Mouse (Mus musculus): ENCODE data around the gene B3gnt8. TPM values are rescaled to one million over a fixed set of nuclear protein-coding genes. Genes with fewer than 3 reads are reported as not detected.
A peak's percentile ranks its signal among the peaks of the same experiment; 100 is the strongest.

Gene B3gnt8
- polyA plus RNA-seq, 1 experiment from 2014 or later = 0.67 TPM

DNA sequence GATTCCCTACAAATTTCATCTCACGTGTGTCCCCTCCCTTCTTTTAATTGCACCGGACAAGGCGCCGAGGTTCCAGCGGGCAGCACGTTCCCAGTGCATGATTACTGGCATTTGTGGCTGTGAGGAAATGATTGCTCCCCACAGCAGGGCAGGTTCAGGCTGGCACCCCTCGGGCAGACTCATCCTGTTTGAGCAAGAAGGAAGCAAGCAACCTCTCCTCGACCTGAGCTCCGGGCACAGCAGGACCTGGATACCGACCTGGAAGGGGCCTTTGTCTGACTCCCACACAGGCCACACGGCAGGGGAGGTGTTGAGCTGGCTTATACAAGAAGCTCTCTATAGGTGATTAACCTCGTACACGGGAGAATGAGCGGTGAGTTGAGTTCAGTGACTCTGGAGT lies 18.6 kb downstream of the B3gnt8 start:
- H3K4me1 ChIP-seq = no peaks in the 10 kb centered on the region
- no peak overlapping the region for H3K27ac ChIP-seq
- no peak overlapping the region for H3K9ac ChIP-seq
- peaks cover 15% of the 10 kb centered on the region; the same call in 1 of the 2 replicates for H3K36me3 ChIP-seq (ENCODE audit: poor library complexity, severe bottlenecking)
- ATAC-seq = no peak
- no peaks in the 10 kb centered on the region for H3K9me3 ChIP-seq (replicated peaks)
- WGBS = 33% methylated on average over 14 of the region's 14 CpGs
- no peaks in the 10 kb centered on the region for H3K27me3 ChIP-seq
- H3K4me3 ChIP-seq = no peak overlapping the region
- H3K4me2 ChIP-seq = no peak overlapping the region

- ATAC-seq = no peak
- H3K36me3 ChIP-seq (ENCODE audit: poor library complexity, severe bottlenecking) = no peaks in the 10 kb centered on the region
- no peaks in the 10 kb centered on the region for H3K9me3 ChIP-seq (replicated peaks)
- no peaks in the 10 kb centered on the region for H3K27me3 ChIP-seq
- WGBS = 62% methylated on average over 5 of the region's 5 CpGs
- no peak overlapping the region for H3K27ac ChIP-seq
- H3K4me3 ChIP-seq = no peak overlapping the region
- H3K4me1 ChIP-seq = no peaks in the 10 kb centered on the region
- no peak overlapping the region for H3K4me2 ChIP-seq
- no peak overlapping the region for H3K9ac ChIP-seq
Measured at GRCm38 (mm10) chr7:25647574-25648123, 21.2 kb downstream of the B3gnt8 start.

- WGBS = 85% methylated on average over 5 of the region's 5 CpGs
- H3K27me3 ChIP-seq = no peaks in the 10 kb centered on the region
- no peak overlapping the region for H3K4me2 ChIP-seq
- no peaks in the 10 kb centered on the region for H3K36me3 ChIP-seq (ENCODE audit: poor library complexity, severe bottlenecking)
- H3K9ac ChIP-seq = no peak overlapping the region
- H3K4me3 ChIP-seq = no peak overlapping the region
- no peak for ATAC-seq
- H3K27ac ChIP-seq = no peak overlapping the region
- H3K4me1 ChIP-seq = no peaks in the 10 kb centered on the region
- no peaks in the 10 kb centered on the region for H3K9me3 ChIP-seq (replicated peaks)
Measured at GRCm38 (mm10) chr7:25649839-25650238, 23.4 kb downstream of the B3gnt8 start.

DNA sequence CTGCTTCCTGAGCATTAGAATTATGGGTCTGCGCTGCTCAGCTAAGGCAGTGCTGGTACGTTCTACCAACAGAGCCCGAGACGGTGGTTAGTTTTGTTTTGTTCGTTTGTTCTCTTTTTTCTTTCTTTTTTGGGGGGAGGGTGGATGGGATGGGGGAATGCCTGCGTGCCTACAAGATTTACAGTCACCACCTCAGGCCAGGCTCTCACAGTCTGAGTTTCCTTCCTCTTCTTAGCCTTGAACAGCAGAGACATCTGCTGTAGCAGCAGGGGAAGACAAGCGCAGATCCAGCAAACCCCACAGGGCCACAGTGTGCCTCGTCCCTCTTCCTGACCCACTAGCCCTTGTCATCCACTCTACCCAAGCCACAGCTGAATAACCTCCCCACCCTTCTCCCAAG lies 24.8 kb downstream of the B3gnt8 start:
- H3K4me2 ChIP-seq = no peak overlapping the region
- no peak overlapping the region for H3K9ac ChIP-seq
- 92% methylated on average over 8 of the region's 8 CpGs for WGBS
- no peak overlapping the region for H3K4me3 ChIP-seq
- H3K4me1 ChIP-seq = no peaks in the 10 kb centered on the region; the same call in 1 of the 2 replicates
- H3K27me3 ChIP-seq = no peaks in the 10 kb centered on the region
- H3K27ac ChIP-seq = no peak overlapping the region
- no peak for ATAC-seq
- no peaks in the 10 kb centered on the region for H3K36me3 ChIP-seq (ENCODE audit: poor library complexity, severe bottlenecking)
- no peaks in the 10 kb centered on the region for H3K9me3 ChIP-seq (replicated peaks)

- 92% methylated on average over 12 of the region's 12 CpGs for WGBS
- no peaks in the 10 kb centered on the region for H3K27me3 ChIP-seq
- H3K9me3 ChIP-seq (replicated peaks) = no peaks in the 10 kb centered on the region
- H3K36me3 ChIP-seq (ENCODE audit: poor library complexity, severe bottlenecking) = no peaks in the 10 kb centered on the region
- H3K27ac ChIP-seq = no peak overlapping the region
- peaks cover 8% of the 10 kb centered on the region for H3K4me1 ChIP-seq
- ATAC-seq = no peak
- H3K4me2 ChIP-seq = no peak overlapping the region
- no peak overlapping the region for H3K4me3 ChIP-seq
- no peak overlapping the region for H3K9ac ChIP-seq
Measured at GRCm38 (mm10) chr7:25652244-25652759, 25.8 kb downstream of the B3gnt8 start.

DNA sequence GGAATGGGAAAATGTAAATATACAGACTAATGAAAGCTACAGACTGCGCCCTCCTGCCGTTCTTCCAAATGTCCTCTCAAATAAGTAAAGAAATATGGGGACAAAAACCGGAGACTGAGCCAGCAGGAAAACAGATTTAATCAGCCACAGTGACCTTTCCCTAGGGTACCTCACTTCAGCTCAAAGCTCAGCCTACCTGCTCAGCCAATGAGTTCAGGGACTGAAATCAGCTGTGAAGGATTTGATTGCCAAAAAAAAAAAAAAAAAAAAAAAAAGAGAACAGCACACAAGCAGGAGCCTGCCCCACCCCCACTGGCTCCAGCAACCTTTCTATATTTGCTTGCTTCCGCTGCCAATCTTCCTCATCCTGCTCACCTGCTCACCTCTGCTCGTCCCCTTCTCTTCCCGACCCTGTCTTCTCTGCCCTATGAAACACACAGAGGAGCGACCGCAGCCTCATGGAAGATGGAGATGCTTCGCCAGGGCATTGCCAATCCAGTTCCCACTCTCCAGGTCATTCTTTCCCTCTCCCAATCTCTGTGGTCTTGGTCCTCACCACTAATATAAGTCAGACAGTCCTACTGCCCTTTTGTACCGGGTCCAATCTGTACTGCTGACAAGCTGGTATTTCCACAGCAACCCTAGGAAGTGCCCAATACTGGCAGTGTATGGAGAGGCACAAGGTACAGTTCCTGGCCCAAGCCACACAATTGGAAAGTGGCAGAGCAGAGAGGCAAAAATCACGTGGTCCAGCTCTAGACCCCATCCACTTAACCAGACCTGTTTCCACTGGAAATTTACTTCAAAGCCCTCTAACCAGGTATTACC lies 29.4 kb downstream of the B3gnt8 start:
- no peaks in the 10 kb centered on the region for H3K27me3 ChIP-seq
- no peaks in the 10 kb centered on the region for H3K9me3 ChIP-seq (replicated peaks)
- 77% methylated on average over 11 of the region's 11 CpGs for WGBS
- no peaks in the 10 kb centered on the region for H3K36me3 ChIP-seq (ENCODE audit: poor library complexity, severe bottlenecking)
- no peak for ATAC-seq
- H3K9ac ChIP-seq = no peak overlapping the region
- H3K4me3 ChIP-seq = no peak overlapping the region
- no peak overlapping the region for H3K4me2 ChIP-seq
- H3K4me1 ChIP-seq = peaks cover 32% of the 10 kb centered on the region
- H3K27ac ChIP-seq = no peak overlapping the region

GRCm38 (mm10) chr7:25657785-25658184 lies 31.3 kb downstream of the B3gnt8 start:
- Histone ChIP-seq H3K9me3 (replicated peaks) (no peaks in the 10 kb centered on the region), H3K9ac (peak overlapping the region; percentile 67), H3K4me3 (peak overlapping the region; percentile 71), H3K36me3 (ENCODE audit: poor library complexity, severe bottlenecking) (peaks cover 8% of the 10 kb centered on the region; the same call in 1 of the 2 replicates), H3K27me3 (no peaks in the 10 kb centered on the region), H3K27ac (no peak overlapping the region), H3K4me2 (peak overlapping the region; percentile 85), H3K4me1 (peaks cover 32% of the 10 kb centered on the region)
- WGBS = 39% methylated on average over 10 of the region's 10 CpGs
- no peak for ATAC-seq

DNA sequence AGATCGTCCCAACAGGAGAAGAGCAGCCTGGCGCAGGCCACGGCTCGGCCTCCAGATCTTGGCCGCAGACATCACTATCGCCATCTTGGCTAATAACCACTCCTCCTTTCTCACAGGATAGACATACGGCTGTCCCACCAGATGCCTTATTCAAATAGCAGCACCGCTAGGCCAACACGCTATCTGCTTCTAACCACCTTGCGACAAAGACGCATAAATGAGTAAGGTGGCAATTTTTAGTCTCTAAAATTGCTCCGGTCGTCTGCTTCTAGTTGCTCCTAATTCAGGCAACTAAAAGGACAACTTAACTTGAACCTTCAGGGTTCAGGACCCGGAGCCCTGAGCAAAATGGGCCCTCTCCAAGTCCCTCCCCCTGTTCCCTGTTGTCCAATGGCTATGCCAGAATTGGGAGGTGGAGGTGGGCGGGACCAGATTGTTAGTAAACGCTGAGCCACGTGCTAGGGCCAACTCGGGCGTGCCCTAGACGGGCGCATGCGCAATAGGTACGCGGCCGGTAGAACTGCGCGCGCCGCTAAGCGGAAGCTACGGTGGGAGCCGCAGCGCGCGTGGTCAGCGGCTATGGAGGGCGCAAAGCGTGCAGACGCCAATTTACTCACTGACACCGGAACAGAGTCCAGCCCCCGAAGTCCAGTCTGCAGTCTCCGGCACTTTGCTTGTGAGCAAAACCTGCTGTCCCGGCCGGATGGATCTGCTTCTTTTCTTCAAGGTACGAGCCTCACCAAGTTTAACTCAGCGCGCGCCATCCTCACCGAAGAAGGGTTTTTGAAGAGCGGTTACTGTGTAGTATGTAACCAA lies 32.4 kb downstream of the B3gnt8 start, which contains the start of the genes Bckdha and Exosc5:
Bckdha (minus strand) TSS at position 325 of the 816 bp plus-strand sequence.
Exosc5 (plus strand) TSS at position 508 of the 816 bp plus-strand sequence.
- H3K27me3 ChIP-seq = no peaks in the 10 kb centered on the region
- peak; percentile 98 for ATAC-seq
- 1% methylated on average over 50 of the region's 50 CpGs for WGBS
- peak within 1 kb of the TSS; percentile 85 for H3K4me2 ChIP-seq
- no peaks in the 10 kb centered on the region for H3K9me3 ChIP-seq (replicated peaks)
- H3K9ac ChIP-seq = peak within 1 kb of the TSS; percentile 67
- peaks cover 12% of the 10 kb centered on the region for H3K36me3 ChIP-seq (ENCODE audit: poor library complexity, severe bottlenecking)
- no peak within 1 kb of the TSS for H3K27ac ChIP-seq
- H3K4me1 ChIP-seq = peaks cover 32% of the 10 kb centered on the region
- peak within 1 kb of the TSS; percentile 71 for H3K4me3 ChIP-seq

DNA sequence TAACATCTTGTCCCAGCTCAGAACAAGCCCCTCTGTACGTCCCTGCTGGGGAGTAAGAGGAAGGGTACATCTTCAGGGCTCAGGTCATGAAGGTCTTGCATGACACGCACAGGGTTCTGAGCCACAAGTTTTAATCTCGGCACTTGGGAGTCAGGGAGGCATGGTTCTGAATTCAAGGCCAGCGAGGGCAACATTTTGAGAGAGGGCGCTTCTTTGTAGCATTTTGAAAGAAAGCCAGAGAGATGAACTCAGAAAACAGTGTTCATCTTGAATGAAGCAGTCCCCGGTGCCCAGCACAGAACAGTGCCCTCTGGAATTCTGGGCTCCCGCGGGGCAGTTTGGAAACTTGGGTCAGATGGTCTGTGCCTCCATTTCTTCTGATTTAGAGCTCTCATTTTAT lies 39.9 kb downstream of the B3gnt8 start:
- H3K9ac ChIP-seq = no peak overlapping the region
- peaks cover 65% of the 10 kb centered on the region for H3K36me3 ChIP-seq (ENCODE audit: poor library complexity, severe bottlenecking)
- H3K4me1 ChIP-seq = no peaks in the 10 kb centered on the region
- H3K27ac ChIP-seq = no peak overlapping the region
- H3K27me3 ChIP-seq = no peaks in the 10 kb centered on the region
- no peak overlapping the region for H3K4me2 ChIP-seq
- 90% methylated on average over 8 of the region's 8 CpGs for WGBS
- no peak overlapping the region for H3K4me3 ChIP-seq
- no peak for ATAC-seq
- H3K9me3 ChIP-seq (replicated peaks) = no peaks in the 10 kb centered on the region

GRCm38 (mm10) chr7:25669158-25669557 lies 42.7 kb downstream of the B3gnt8 start:
- H3K9ac ChIP-seq = no peak overlapping the region
- no peak overlapping the region for H3K4me3 ChIP-seq
- no peak overlapping the region for H3K4me2 ChIP-seq
- peaks cover 50% of the 10 kb centered on the region for H3K36me3 ChIP-seq (ENCODE audit: poor library complexity, severe bottlenecking)
- no peaks in the 10 kb centered on the region for H3K4me1 ChIP-seq
- H3K9me3 ChIP-seq (replicated peaks) = no peaks in the 10 kb centered on the region
- no peak for ATAC-seq
- H3K27ac ChIP-seq = no peak overlapping the region
- H3K27me3 ChIP-seq = peaks cover 13% of the 10 kb centered on the region
- 90% methylated on average over 10 of the region's 10 CpGs for WGBS

- H3K4me1 ChIP-seq = peaks cover 3% of the 10 kb centered on the region
- WGBS = 84% methylated on average over 9 of the region's 9 CpGs
- no peaks in the 10 kb centered on the region for H3K9me3 ChIP-seq (replicated peaks)
- H3K4me3 ChIP-seq = no peak overlapping the region
- no peak for ATAC-seq
- H3K27ac ChIP-seq = no peak overlapping the region
- H3K27me3 ChIP-seq = peaks cover 18% of the 10 kb centered on the region
- H3K9ac ChIP-seq = no peak overlapping the region
- H3K4me2 ChIP-seq = no peak overlapping the region
- H3K36me3 ChIP-seq (ENCODE audit: poor library complexity, severe bottlenecking) = peaks cover 45% of the 10 kb centered on the region
Measured at GRCm38 (mm10) chr7:25669631-25670030, 43.2 kb downstream of the B3gnt8 start.

DNA sequence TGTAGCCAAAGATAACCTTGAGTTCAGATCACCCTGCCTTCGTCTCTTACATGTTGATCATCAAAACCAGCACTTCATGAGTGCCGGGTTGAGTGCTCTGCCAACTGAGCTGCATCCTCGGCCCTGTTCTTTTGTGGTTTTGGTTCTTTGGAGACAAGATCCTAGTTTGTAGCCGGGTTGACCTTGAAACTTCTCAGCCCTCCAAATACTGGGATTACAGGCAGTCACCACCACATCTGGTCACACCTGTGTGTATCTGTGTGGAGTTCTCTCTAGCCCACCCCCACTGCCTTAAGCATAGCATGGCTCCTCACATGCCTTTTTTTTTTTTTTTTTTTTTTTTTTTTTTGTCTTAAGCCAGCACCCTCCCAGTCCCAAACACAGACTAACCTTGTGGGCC lies 43.6 kb downstream of the B3gnt8 start:
- ATAC-seq = no peak
- Histone ChIP-seq H3K9me3 (replicated peaks) (no peaks in the 10 kb centered on the region), H3K4me2 (no peak overlapping the region), H3K9ac (no peak overlapping the region), H3K36me3 (ENCODE audit: poor library complexity, severe bottlenecking) (peaks cover 41% of the 10 kb centered on the region), H3K27ac (no peak overlapping the region), H3K4me1 (peaks cover 8% of the 10 kb centered on the region), H3K27me3 (peaks cover 22% of the 10 kb centered on the region), H3K4me3 (no peak overlapping the region)
- WGBS = 89% methylated on average over 4 of the region's 4 CpGs
